Mouse (Mus musculus): ENCODE measurements around the gene Lamtor3.
A peak's percentile ranks its signal among the peaks of the same experiment; 100 is the strongest.
"Not testable (repeated sequence)": the region's sequence is repeated elsewhere in the genome, so short reads cannot be mapped to it uniquely, and the experiment has no call there.

Gene Lamtor3

DNA sequence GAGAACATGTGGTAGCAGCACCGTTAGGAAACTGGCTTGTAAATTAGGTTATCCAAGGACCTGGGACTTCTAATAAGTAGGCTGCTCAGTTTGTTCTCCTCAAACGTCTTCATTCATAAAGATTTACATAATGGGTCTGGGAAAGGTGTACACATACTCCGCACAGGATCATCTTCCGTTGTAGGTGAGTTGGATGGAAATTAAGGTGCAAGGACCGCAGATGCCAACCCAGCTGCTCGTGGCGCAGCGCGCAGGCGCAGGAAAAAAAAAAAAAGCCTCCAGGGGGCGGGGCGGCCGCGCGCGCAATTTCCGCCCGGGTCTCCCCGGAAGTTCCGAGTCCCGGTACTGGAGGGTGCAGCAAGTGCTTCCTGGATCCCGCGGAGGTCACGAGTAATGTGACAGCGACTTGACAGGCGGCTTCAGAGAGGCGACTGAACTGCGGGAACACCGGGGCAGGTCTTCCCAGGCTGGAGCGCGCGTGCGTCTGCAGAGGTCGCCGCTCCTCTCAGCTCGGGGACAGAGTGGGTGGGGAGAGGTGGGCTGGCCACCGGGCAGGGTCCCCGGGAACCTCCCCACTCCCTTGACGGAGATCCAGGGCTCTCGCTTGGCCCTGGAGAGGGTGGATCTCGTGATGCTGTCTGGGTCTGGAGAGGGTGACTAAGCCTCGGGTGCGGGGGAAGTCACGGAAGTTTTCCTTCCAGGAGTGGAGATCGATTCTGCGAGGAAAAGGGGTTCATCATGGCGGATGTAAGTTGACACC lies at the start of gene Lamtor3:
Gene Lamtor3, plus strand, starts transcription at position 335 of the 760 bp plus-strand sequence.
- peak; percentile 76 to 85 for DNase-seq (ENCODE audit: low spot score in 2 of 2)

DNA sequence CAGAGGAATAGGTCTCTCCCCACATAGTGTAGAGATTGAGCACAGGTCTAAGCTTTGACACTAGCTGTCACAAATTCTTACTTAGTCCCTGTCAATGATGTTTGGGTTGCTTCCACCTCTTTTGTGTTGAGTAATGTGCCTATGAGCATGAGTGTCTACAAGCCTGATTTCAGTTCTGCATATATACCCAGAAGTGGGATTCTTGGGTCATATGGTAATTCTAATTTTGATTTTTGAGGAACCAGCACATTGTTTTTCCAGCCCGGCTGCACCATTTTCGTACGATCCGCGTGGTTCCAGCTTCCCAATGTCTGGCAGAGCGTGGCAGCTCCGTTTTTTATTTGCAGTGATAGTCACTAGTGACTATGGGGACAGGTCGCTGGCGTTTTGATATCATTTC lies 48.9 kb upstream of the Lamtor3 start:
- DNase-seq (ENCODE audit: low spot score in 2 of 2): no peak

DNA sequence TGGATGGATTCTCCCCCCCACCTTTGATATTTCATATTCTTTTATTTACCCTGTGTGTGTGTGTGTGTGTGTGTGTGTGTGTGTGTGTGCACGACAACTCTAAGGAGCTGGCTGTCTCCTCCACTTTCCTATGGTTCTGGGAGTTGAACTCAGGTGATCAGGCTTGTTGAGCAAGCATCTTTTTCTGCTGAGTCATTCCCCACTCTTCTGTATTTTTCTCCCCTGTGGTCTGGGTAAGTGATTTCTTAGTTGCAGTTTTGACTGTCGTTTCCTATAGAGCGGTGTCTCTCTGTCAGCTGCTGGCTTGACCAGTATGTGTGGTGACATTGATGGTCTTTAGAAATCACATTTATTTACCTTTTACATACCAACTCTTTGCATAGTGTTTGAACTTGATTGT lies 39.0 kb upstream of the Lamtor3 start:
- DNase-seq (ENCODE audit: low spot score in 2 of 2): no peak

DNA sequence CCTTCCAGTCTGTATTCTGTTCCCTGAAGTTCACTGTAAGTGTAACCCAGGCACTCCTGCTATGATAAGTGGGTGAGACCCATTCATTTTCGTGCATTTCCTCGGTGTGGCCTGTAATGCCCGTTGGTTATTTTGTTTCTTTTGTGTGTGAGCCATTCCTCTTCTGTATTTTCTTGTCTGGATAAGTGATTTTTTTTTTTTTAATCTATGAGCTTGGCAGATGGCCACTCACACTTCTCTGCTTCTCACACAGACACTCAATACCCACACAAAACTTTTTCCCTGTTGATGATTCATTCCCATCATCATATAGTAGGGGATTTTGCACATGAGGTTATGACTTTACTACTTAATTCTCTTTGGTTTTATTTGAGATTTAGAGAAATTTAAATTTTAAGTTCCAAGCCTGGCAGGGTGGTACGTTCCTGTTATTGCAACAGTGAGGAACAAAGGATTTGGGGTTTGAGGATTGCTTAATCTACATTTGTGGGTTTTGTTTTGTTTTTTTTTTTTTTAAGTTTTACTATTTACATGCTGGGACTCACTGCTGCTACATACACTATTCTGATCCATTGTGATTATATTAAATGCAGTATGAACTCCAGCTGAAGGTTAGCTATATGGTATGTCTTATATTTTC lies 38.1 kb upstream of the Lamtor3 start:
- no peak for DNase-seq (ENCODE audit: low spot score in 2 of 2)

DNA sequence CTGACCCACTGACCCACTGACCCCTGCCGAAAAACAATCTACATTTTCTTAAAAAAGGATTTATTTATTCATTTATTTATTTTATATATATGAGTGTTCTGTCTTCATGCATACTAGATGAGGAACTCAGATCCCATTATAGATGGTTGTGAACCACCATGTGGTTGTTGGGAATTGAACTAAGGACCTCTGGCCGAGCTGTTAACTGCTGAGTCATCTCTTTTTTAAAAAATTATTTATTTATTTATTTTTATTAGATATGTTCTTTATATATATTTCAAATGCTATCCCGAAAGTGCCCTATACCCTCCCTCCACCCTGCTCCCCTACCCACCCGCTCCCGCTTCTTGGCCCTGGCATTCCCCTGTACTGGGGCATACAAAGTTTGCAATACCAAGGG lies 37.2 kb upstream of the Lamtor3 start:
- no peak for DNase-seq (ENCODE audit: low spot score in 2 of 2)

DNA sequence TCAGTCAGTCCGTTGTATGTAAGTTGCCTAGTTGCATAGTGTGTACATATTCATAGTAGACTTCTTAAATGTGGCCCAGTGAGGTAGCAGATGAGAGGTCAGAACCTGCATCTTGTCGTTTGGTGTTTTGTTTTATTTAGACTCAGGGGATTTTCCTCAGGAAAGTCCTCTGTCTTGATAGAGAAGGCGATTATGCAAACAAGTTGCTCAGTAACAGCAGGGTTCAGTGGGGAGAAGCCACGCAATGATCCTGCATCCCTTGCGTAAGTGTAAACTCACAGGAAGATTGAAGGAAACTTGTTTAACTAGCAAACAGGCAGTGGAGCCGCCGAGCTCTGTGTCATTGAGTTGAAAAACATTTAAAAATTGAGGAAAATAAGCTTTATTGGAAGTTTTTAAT lies 30.3 kb upstream of the Lamtor3 start:
- no peak for DNase-seq (ENCODE audit: low spot score in 2 of 2)

DNA sequence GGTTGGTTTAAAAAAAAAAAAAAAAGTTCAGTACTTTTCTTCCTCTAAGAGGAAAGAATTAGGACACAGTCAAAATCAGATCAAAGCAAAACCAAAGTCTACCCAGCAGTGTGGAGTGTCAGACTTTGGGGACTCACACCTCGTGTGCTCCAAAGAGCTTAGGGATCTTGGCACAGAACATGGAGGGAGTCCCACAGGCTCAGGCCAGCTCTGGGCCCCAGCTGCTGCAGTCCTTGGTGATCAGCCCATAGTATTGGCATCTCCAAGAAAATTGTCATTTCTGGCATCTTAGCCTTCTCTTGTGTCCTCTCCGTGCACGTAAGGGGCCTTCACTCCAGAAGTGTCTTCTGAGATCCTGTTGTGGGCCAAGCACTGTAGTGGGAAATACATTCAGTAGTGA lies 27.2 kb upstream of the Lamtor3 start:
- DNase-seq (ENCODE audit: low spot score in 2 of 2): no peak

DNA sequence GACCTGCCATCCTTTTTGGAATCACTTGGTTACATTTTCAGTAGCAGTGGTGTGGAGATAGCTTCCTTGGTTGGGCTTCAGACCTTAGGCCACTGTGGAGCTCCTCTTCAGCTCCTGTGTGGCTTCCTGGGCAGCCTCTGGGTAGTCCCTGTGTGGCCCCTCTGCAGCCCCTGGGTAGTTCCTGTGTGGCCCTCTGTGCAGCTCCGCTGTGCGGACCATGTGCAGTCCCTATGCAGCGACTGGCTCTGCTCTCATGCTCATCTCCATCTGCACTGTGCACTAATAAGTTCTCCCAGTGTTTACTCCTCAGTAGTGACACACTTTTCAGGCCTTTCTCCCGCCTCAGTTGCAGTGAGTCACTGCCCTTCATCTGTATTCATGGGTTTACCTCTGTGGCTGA lies 26.2 kb upstream of the Lamtor3 start:
- no peak for DNase-seq (ENCODE audit: low spot score in 2 of 2)

DNA sequence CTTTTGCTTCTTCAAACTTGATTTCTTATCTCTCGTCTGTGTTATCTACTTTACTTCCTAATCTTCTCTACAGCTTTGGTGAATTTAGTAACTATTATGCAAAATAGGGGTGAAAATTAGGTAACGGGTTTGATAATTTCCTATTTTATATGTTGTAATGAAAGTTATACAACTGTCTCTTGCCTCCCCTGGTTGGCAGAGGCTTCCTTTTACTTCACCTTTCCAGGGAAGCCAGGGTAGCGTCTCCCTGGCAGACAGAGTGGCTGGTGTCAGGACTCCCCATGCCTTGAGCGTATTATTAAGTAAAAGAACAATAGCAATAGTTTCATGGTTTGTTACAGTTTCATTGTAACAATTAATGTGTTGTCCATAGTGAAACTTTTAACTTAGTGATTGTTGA lies 24.5 kb upstream of the Lamtor3 start:
- no peak for DNase-seq (ENCODE audit: low spot score in 2 of 2)

DNA sequence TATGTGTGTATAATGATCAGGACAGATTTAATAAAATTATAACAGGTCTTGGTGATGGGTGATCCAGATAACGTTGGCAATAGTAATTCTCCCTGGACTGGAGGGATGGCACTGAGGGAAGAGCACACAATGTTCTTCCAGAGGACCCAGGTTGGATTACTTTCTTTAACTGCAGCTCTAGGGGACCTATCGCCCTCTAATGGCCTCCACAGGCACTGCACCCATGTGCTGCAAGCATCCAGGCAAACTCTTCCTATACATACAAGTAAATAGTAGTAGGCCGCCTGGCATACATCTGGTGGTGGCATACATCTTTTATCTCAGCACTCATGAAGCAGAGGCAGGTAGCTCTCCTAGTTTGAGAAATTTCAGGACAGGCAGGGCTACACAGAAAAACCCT lies 23.1 kb upstream of the Lamtor3 start:
- DNase-seq (ENCODE audit: low spot score in 2 of 2): no peak

DNA sequence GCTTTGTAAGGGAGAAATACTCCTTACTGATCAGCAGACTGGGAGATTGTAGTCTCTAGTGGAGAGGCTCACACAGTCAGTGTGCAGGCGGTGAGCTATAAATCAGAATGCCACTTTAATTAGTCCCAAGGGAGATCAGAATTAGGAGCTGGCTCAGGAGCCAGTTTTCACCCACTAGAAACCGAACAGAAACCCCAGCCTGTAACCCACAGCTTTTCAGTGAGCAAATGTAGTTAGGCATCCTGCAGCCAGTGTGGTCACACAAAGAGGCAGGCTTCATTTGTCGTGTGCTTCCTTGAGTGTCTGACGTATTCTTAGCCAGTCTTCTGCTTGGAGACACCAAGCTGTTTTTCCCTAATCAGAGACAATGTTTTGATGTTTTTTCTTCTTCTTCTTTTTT lies 21.9 kb upstream of the Lamtor3 start:
- DNase-seq (ENCODE audit: low spot score in 2 of 2): no peak

DNA sequence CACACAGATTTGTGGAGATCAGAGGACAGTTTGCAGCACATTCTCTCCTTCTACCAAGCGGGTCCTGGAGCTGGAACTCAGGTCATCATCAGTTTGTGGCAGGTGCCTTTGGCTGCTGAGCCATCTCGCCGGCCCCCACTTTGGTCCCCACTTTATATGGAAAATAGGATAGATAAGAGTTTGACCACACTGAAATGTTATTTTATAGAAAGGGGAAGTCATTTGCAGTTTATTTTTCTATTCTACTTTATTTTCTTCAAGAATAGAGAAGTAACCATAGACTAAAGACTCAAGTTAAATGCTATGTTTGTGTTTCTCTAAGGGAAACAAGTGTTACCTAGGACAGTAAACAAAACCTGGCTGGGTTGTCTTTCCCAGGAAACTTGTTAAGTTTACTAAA lies 21.4 kb upstream of the Lamtor3 start:
- DNase-seq (ENCODE audit: low spot score in 2 of 2): no peak

DNA sequence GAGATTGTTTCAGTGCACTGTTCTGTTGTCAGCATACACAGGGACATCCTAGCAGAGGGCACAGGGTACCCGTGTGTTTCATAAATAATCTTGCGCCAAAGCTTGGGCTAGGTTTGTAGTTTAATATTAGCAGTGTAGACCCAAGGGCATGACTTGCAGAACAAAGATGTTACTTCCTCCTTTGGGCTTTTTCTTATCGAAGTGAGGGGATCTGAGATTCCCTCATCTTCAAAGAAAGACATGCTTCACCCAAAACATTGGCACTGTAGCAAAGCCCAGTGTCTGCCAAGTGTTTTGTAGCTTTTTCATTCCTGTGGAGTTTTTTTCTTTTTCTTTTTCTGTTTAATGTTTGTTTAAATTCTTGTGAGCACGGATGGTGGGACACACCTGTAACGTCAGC lies 20.6 kb upstream of the Lamtor3 start:
- no peak for DNase-seq (ENCODE audit: low spot score in 2 of 2)

DNA sequence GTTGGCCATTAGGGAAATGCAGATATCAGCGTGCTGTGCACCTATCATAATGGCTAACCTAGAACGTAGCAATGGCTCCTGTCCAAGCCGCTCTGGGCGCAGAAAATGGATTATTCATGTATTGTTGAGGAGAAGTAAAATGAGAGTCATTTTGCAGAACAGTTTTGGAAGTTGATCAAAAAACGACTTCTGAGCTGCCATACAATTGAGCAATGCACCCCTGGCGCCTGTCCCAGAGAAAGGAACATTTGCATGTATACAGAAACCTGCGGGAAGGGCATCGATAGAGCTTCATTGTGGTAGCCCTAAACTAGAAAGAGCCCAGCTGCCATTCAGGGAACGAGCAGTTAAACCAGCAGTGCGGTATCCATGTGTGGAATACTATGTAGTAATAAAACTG lies 18.2 kb upstream of the Lamtor3 start:
- peak in 1 of 2 experiments; percentile 36 for DNase-seq (ENCODE audit: low spot score in 2 of 2)

DNA sequence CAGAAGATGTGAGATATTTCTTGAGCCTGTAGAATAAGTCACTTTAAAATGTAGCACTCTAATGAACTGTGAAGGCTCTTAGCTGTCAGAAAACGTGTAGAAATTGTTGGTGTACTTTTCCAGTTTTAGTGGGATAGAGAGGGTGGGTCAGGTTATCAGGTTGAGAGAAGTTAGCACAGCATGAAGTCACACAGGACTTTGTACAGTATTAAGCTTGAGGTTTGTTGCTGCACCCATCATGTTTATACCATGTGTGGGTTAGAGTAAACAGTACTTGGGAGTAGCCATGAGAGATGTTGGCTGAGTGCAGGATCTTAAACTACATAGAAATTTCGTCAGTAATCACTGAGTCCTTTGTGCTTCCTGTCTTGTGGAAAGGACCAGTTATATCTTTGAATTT lies 5.2 kb upstream of the Lamtor3 start:
- DNase-seq (ENCODE audit: low spot score in 2 of 2): no peak

DNA sequence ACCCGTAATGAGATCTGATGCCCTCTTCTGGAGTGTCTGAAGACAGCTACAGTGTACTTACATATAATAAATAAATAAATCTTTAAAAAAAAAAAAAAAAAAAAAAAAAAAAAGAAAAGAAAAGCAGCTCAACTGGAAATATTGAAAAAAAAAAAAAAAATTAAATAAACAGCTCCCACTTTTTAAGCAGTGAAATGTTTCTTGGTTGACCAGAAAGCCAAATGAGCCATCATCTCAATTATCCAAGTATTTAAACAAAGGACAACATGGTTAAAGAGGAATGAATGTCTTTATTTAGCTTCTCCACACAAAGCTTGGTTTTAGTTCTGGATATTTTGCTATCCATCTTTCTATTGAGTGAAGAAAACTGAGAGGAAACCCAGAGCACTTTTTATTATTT lies 3.7 kb upstream of the Lamtor3 start:
- DNase-seq (ENCODE audit: low spot score in 2 of 2): not testable (repeated sequence)

DNA sequence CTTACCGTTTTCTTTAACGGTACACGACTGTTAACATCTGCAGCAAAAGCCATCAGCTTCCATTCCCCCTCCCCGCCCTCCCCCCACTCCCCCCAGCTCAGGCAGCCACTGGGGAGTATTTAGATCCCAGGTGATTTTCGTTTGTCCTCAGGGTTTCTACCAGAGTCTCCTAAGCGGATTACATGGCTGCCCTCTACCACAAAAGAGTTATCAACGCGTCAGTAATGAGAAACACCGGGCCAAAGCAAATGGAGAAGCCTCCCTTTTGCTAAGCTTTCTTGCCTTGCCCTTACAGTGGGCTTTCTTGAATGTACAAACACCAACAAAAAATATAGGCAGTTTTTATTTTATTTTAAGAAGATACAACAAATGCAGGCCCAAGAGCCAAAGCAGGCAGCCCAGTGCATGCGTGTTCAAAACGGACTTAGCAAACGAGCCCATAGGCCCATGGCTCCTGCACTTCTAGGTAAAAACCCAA lies 573 bp upstream of the Lamtor3 start:
- no peak for DNase-seq (ENCODE audit: low spot score in 2 of 2)

DNA sequence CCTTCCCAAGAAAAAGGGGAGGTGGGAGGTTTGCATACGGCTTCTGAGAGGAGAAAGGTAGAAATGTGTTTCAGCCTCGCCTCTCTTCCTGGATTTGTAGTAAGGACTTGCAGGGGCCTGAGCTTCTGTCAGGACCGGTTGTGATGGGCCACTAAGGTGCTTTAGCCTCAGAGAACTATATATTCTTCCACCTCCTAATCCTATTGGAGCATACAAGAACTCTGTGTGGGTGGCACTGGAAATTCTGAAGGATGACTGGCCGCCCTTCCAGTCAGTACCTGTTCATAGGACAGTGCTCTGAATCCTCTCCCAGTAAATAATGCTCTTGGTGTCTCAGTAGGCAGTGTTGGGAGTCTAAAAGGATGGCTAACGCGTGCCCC lies 616 bp downstream of the Lamtor3 start:
- DNase-seq (ENCODE audit: low spot score in 2 of 2): no peak

DNA sequence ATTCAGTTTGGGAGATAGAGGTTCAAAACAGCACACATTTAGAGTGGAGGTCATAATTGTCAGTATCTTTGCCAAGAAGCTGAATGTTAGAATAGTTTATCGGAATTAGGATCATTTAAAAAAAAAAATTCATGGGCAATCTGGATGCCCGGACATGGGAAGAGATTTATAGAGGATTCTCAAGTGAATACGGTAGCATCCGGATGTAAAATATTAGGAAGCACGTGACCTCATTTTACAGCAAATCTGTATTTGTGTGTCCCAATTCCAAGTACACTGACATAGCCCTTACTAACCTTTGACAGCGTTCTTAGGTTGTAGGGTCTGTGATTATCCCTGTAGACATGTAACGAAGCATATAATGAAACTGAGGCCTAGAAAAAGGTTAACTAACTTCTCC lies 1.1 kb downstream of the Lamtor3 start:
- no peak for DNase-seq (ENCODE audit: low spot score in 2 of 2)

DNA sequence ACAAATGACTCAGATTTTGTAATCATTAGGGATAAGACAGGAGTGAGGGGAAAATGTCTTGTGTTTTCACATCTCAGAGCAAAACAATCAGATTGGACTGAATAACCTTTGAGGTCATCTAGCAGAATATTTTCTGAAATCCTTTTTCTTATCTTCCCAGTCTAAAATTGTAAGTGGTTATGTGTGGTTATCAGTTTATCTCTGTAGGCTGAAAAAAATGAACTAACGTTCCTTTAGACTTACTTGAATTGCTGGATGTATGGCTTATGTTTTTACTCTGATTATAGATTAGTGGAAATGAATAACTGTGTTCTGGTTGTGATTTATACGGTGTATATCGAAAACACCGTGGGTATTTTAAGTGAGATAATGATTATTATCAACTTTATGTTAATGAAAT lies 2.3 kb downstream of the Lamtor3 start:
- no peak for DNase-seq (ENCODE audit: low spot score in 2 of 2)

DNA sequence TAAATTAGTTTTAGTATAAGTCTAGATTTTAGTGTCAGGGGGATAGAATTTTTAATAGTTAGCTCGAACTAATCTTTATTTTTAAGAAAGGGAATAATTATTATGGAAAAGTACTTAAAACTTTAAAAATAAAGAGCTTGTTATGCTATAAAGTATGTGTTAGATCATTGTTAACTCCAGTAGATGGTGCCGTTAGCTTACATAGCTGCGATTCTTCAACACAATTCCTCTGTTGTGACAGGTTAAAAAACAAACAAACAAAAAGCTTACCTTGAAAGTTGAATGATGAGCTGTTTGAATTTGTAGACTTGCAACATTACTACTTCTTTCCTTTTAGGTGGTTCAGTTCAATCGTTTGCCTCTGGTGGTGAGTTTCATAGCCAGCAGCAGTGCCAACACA lies 8.7 kb downstream of the Lamtor3 start:
- DNase-seq (ENCODE audit: low spot score in 2 of 2): no peak

DNA sequence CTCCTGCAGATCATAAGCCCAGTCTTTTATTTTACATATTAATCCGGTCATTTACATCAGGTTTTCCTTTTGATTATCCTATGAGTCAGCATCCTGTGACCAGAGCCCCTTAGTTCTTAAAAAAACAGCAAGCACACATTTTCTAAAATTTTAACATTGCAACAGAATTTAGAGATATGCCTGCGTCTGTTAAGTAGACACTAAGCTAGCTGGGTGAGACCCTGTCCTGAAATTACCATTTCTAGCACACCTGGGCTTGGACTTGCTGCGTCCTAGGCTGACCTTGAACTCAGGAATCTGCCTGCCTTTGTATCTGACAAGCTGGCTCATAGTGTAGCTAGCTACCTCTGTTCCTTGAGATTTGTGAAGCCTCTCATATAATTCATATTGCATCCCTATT lies 11.6 kb downstream of the Lamtor3 start:
- DNase-seq (ENCODE audit: low spot score in 2 of 2): no peak

DNA sequence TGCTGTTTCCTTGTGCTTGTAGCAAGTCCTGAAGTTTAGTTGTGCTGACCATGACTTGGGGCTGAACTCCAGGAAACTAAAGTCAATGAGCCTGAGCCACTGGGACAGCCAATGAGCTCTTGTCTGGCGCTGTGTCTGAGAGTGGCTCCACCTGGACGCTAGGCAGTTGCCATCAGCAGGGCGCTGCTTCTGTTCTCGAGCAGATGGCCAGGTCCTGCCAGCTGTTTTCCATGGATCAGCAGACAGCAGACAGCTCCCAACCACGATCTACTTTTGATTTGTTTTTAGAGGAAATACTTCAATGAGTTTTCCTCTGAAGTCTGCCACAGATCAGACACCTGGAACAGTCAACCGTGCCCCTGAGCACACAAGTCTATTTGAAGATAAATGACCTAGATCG lies 14.4 kb downstream of the Lamtor3 start:
- no peak for DNase-seq (ENCODE audit: low spot score in 2 of 2)

DNA sequence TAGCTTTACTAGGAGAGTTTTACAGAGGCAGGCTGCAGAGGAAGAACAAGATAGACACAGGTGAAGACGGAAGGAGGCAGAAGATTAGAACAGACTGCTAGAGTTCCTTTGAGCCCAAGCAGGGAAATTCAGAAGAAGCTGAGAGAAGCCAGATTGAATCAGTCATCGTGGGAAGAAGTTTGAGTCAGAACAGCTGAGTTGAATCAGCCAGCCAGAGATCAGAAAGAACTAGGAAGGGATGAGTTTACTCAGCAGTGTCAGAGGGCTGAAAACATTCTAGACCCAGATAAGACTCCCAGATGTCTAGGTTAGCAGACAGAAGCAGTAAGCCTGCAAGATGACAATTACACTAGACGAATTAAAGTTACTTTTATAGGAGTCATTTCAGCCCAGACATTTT lies 15.7 kb downstream of the Lamtor3 start:
- no peak for DNase-seq (ENCODE audit: low spot score in 2 of 2)

All from urinary bladder, postnatal 36 days (tissue).